Mouse (Mus musculus): ENCODE results near the gene Ggta1. TPM values are rescaled to one million over a fixed set of nuclear protein-coding genes. Genes with fewer than 3 reads are reported as not detected.

Ggta1 gene
- polyA plus RNA-seq, 1 experiment from 2014 or later, result 16.2 TPM

GRCm38 (mm10) chr2:35484102-35484501 is 21.1 kb upstream of the Ggta1 start:
- Histone ChIP-seq H3K9ac (ENCODE audit: low read depth, low read length) (no peak overlapping the region), H3K4me2 (ENCODE audit: low read length) (no peak overlapping the region), H3K9me3 (replicated peaks; ENCODE audit: low read length) (no peaks in the 10 kb centered on the region), H3K4me1 (replicated peaks; ENCODE audit: insufficient read depth, low read length) (no peaks in the 10 kb centered on the region), H3K27me3 (ENCODE audit: insufficient read depth, low read length) (no peaks in the 10 kb centered on the region), H3K27ac (no peak overlapping the region), H3K4me3 (replicated peaks; ENCODE audit: low read depth, low read length) (no peak overlapping the region), H3K36me3 (ENCODE audit: insufficient read depth, low read length) (no peaks in the 10 kb centered on the region)
- ATAC-seq (replicated peaks; ENCODE audit: low FRiP score, low read depth) (no peak), DNase-seq (ENCODE audit: low spot score) (no peak)
- no peak for TF ChIP-seq CTCF (IDR thresholded peaks at IDR 0.05; ENCODE audit: low read depth)
- WGBS, result 80% methylated on average over 3 of the region's 3 CpGs

DNA sequence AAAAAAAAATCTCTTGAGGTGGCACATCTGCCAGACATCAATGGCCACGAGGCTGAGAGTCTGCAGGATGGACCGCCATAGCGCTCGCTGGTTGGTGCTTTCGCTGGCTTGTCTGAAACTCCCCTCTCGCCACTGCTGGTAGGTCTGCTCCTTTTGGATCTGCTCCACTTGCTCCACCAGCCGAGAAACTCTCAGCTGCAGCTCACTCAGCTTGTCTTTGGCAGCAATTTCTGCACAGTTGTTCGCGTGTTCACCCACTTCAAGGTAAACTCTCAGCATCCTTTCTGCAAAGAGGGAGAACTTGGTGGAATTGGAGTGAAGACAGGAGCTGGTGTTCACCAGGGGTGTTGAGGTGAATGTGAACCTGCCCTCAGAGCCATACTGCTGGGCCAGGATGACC is 20.4 kb upstream of the Ggta1 start:
- Histone ChIP-seq H3K9me3 (replicated peaks; ENCODE audit: low read length) (no peaks in the 10 kb centered on the region), H3K27ac (no peak overlapping the region), H3K27me3 (ENCODE audit: insufficient read depth, low read length) (no peaks in the 10 kb centered on the region), H3K36me3 (ENCODE audit: insufficient read depth, low read length) (no peaks in the 10 kb centered on the region), H3K4me1 (replicated peaks; ENCODE audit: insufficient read depth, low read length) (no peaks in the 10 kb centered on the region), H3K9ac (ENCODE audit: low read depth, low read length) (no peak overlapping the region), H3K4me2 (ENCODE audit: low read length) (no peak overlapping the region), H3K4me3 (replicated peaks; ENCODE audit: low read depth, low read length) (no peak overlapping the region)
- ATAC-seq (replicated peaks; ENCODE audit: low FRiP score, low read depth), result no peak
- WGBS, result 75% methylated on average over 9 of the region's 9 CpGs
- TF ChIP-seq CTCF (IDR thresholded peaks at IDR 0.05; ENCODE audit: low read depth), result no peak
- no peak for DNase-seq (ENCODE audit: low spot score)

- 85% methylated on average over 7 of the region's 7 CpGs for WGBS
- H3K36me3 ChIP-seq (ENCODE audit: insufficient read depth, low read length), result no peaks in the 10 kb centered on the region
- no peak for TF ChIP-seq CTCF (IDR thresholded peaks at IDR 0.05; ENCODE audit: low read depth)
- H3K4me3 ChIP-seq (replicated peaks; ENCODE audit: low read depth, low read length), result no peak overlapping the region
- DNase-seq (ENCODE audit: low spot score) (no peak), ATAC-seq (replicated peaks; ENCODE audit: low FRiP score, low read depth) (no peak)
- no peaks in the 10 kb centered on the region for H3K4me1 ChIP-seq (replicated peaks; ENCODE audit: insufficient read depth, low read length)
- no peak overlapping the region for H3K4me2 ChIP-seq (ENCODE audit: low read length)
- no peak overlapping the region for H3K27ac ChIP-seq
- H3K9ac ChIP-seq (ENCODE audit: low read depth, low read length), result no peak overlapping the region
- H3K27me3 ChIP-seq (ENCODE audit: insufficient read depth, low read length), result no peaks in the 10 kb centered on the region
- no peaks in the 10 kb centered on the region for H3K9me3 ChIP-seq (replicated peaks; ENCODE audit: low read length)
Observed at GRCm38 (mm10) chr2:35481322-35481990, 18.4 kb upstream of the Ggta1 start.

DNA sequence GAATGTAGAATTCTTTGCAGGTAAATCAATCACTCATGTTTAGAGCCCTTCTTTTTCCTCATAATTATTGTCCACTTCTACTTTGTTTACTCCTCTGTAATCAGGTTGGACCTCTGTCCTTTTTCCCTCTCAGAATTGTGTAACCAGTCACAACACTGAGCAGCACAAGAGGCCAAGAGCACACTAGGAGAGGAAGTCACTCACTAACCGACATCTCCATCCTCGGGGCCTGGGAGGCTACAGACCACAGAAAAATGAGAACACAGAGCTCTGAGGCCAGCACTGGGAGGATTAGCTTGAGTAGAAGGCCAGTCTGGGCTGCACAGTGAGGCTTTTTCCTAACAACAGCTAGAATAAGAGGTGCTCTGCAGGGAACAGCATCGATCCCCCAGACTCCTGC is 17.0 kb upstream of the Ggta1 start:
- ATAC-seq (replicated peaks; ENCODE audit: low FRiP score, low read depth), result no peak
- Histone ChIP-seq H3K4me1 (replicated peaks; ENCODE audit: insufficient read depth, low read length) (no peaks in the 10 kb centered on the region), H3K27me3 (ENCODE audit: insufficient read depth, low read length) (no peaks in the 10 kb centered on the region), H3K27ac (no peak overlapping the region), H3K9me3 (replicated peaks; ENCODE audit: low read length) (no peaks in the 10 kb centered on the region), H3K4me3 (replicated peaks; ENCODE audit: low read depth, low read length) (no peak overlapping the region), H3K9ac (ENCODE audit: low read depth, low read length) (no peak overlapping the region), H3K36me3 (ENCODE audit: insufficient read depth, low read length) (no peaks in the 10 kb centered on the region), H3K4me2 (ENCODE audit: low read length) (no peak overlapping the region)
- no peak for TF ChIP-seq CTCF (IDR thresholded peaks at IDR 0.05; ENCODE audit: low read depth)
- WGBS, result 65% methylated on average over 3 of the region's 3 CpGs
- DNase-seq (ENCODE audit: low spot score), result no peak

DNA sequence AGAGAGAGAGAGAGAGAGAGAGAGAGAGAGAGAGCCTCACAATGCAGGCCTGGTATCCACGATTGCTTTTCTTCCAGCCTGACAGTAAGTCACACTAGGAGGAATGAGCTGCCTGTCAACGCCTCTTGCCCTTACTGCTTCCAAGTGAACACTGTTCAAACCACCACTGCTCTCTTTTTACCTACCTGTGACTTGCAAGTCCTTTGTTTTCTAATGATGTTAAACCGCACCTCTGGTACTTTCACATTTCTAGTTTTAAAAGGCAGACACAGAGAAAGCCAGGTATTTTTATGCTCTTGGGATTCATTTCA is 15.7 kb upstream of the Ggta1 start:
- no peak overlapping the region for H3K4me2 ChIP-seq (ENCODE audit: low read length)
- H3K9ac ChIP-seq (ENCODE audit: low read depth, low read length), result no peak overlapping the region
- no peak for ATAC-seq (replicated peaks; ENCODE audit: low FRiP score, low read depth)
- no peak overlapping the region for H3K27ac ChIP-seq
- no peak for DNase-seq (ENCODE audit: low spot score)
- 65% methylated on average over 3 of the region's 3 CpGs for WGBS
- no peak overlapping the region for H3K4me3 ChIP-seq (replicated peaks; ENCODE audit: low read depth, low read length)
- H3K27me3 ChIP-seq (ENCODE audit: insufficient read depth, low read length), result no peaks in the 10 kb centered on the region
- H3K4me1 ChIP-seq (replicated peaks; ENCODE audit: insufficient read depth, low read length), result no peaks in the 10 kb centered on the region
- no peak for TF ChIP-seq CTCF (IDR thresholded peaks at IDR 0.05; ENCODE audit: low read depth)
- H3K36me3 ChIP-seq (ENCODE audit: insufficient read depth, low read length), result no peaks in the 10 kb centered on the region
- H3K9me3 ChIP-seq (replicated peaks; ENCODE audit: low read length), result no peaks in the 10 kb centered on the region

GRCm38 (mm10) chr2:35477999-35478811 is 15.2 kb upstream of the Ggta1 start:
- Histone ChIP-seq H3K27ac (no peak overlapping the region), H3K27me3 (ENCODE audit: insufficient read depth, low read length) (no peaks in the 10 kb centered on the region), H3K4me2 (ENCODE audit: low read length) (no peak overlapping the region), H3K4me3 (replicated peaks; ENCODE audit: low read depth, low read length) (no peak overlapping the region), H3K9me3 (replicated peaks; ENCODE audit: low read length) (no peaks in the 10 kb centered on the region), H3K4me1 (replicated peaks; ENCODE audit: insufficient read depth, low read length) (no peaks in the 10 kb centered on the region), H3K36me3 (ENCODE audit: insufficient read depth, low read length) (no peaks in the 10 kb centered on the region), H3K9ac (ENCODE audit: low read depth, low read length) (no peak overlapping the region)
- no peak for ATAC-seq (replicated peaks; ENCODE audit: low FRiP score, low read depth)
- 77% methylated on average over 10 of the region's 10 CpGs for WGBS
- TF ChIP-seq CTCF (IDR thresholded peaks at IDR 0.05; ENCODE audit: low read depth), result no peak
- no peak for DNase-seq (ENCODE audit: low spot score)
